Mouse (Mus musculus) embryonic facial prominence, embryonic 11.5 days (tissue): ENCODE measurements around the gene Gm11733. TPM values are rescaled to one million over a fixed set of nuclear protein-coding genes. Genes with fewer than 3 reads are reported as not detected.

Experiments
- ATAC-seq: fragments of 200-750 bp; cut with Nextera tagmentation; replicated peaks from 2 replicates; pipeline ENCODE4 v1.8.0; 2017; ENCODE audit warnings: low read depth; ENCODE audit not compliant: insufficient number of reproducible peaks, low FRiP score, low TSS enrichment
- DNase-seq: peaks from one replicate; pipeline ENCODE4 v3.0.0-alpha.2; 2015; ENCODE audit warnings: low spot score
- H3K27ac ChIP-seq: fragments of 300-500 bp; sonication (generic); replicated peaks from 2 replicates; pipeline ENCODE4 v1.5.1; 2014; ENCODE audit warnings: mild to moderate bottlenecking, low read depth, low read length, control low read depth
- H3K27me3 ChIP-seq: fragments of 300-500 bp; sonication (generic); 2 replicates; pipeline ENCODE4 v1.6.1; 2014; ENCODE audit warnings: mild to moderate bottlenecking, low read length, moderate library complexity, mixed read lengths; ENCODE audit not compliant: control insufficient read depth, insufficient read depth
- H3K36me3 ChIP-seq: fragments of 300-500 bp; sonication (generic); replicated peaks from 2 replicates; pipeline ENCODE4 v1.6.1; 2014; ENCODE audit warnings: low read depth, mild to moderate bottlenecking, low read length, moderate library complexity, mixed read lengths; ENCODE audit not compliant: control insufficient read depth, insufficient read depth
- H3K4me1 ChIP-seq: fragments of 300-500 bp; sonication (generic); 2 replicates; pipeline ENCODE4 v1.6.1; 2014; ENCODE audit warnings: low read length, mixed read lengths; ENCODE audit not compliant: control insufficient read depth, insufficient read depth
- H3K4me2 ChIP-seq: fragments of 300-500 bp; sonication (generic); 2 replicates; pipeline ENCODE4 v1.6.1; 2014; ENCODE audit warnings: low read depth, mild to moderate bottlenecking, control low read depth, low read length, moderate library complexity
- H3K4me3 ChIP-seq: fragments of 300-500 bp; sonication (generic); 2 replicates; pipeline ENCODE4 v1.5.1; 2014; ENCODE audit warnings: low read depth, low read length, control low read depth
- H3K9ac ChIP-seq: fragments of 300-500 bp; sonication (generic); replicated peaks from 2 replicates; pipeline ENCODE4 v1.6.1; 2014; ENCODE audit warnings: mild to moderate bottlenecking, control low read depth, low read length
- H3K9me3 ChIP-seq: fragments of 300-500 bp; sonication (generic); replicated peaks from 2 replicates; pipeline ENCODE4 v1.6.1; 2016; ENCODE audit warnings: mild to moderate bottlenecking, low read length, inconsistent platforms, mixed read lengths; ENCODE audit not compliant: control insufficient read depth
- WGBS: fragments of 180-500 bp; shearing (Covaris S2); extraction: QIAGEN DNeasy Blood & Tissue Kit; methylation state at CpG from one replicate; pipeline ENCODE4 v1.1.7; 2014; 5-methylcytosine and 5-hydroxymethylcytosine counted together
- polyA plus RNA-seq: library from polyadenylated mRNA; unstranded; fragments of >200 nt; fragmentation: Nextera tagmentation; extraction: Ambion mirVana; gene quantifications from 2 replicates; pipeline ENCODE4 v1.2.1, GENCODE M21; 2014

Gm11733 gene
- polyA plus RNA-seq, 1 experiment from 2014 or later = 0.17 TPM

- Histone ChIP-seq H3K27ac (no peak overlapping the region), H3K9me3 (no peaks in the 10 kb centered on the region), H3K36me3 (no peaks in the 10 kb centered on the region), H3K9ac (no peak overlapping the region), H3K27me3 (no peaks in the 10 kb centered on the region), H3K4me2 (no peak overlapping the region), H3K4me1 (no peaks in the 10 kb centered on the region; the same call in 1 of the 2 replicates), H3K4me3 (no peak overlapping the region)
- DNase-seq = no peak
- no peak for ATAC-seq
- 80% methylated on average over 12 of the region's 12 CpGs for WGBS
These were observed 13.5 kb upstream of the Gm11733 start for GRCm38 (mm10) chr11:117470586-117471195.

- H3K36me3 ChIP-seq = no peaks in the 10 kb centered on the region
- no peak overlapping the region for H3K9ac ChIP-seq
- ATAC-seq (no peak), DNase-seq (no peak)
- peaks cover 2% of the 10 kb centered on the region; the same call in 1 of the 2 replicates for H3K4me1 ChIP-seq
- no peak overlapping the region for H3K4me2 ChIP-seq
- no peak overlapping the region for H3K4me3 ChIP-seq
- H3K27ac ChIP-seq = no peak overlapping the region
- 59% methylated on average over 14 of the region's 14 CpGs for WGBS
- no peaks in the 10 kb centered on the region for H3K27me3 ChIP-seq
- H3K9me3 ChIP-seq = no peaks in the 10 kb centered on the region
These were observed 12.4 kb upstream of the Gm11733 start for GRCm38 (mm10) chr11:117471625-117472283.

DNA sequence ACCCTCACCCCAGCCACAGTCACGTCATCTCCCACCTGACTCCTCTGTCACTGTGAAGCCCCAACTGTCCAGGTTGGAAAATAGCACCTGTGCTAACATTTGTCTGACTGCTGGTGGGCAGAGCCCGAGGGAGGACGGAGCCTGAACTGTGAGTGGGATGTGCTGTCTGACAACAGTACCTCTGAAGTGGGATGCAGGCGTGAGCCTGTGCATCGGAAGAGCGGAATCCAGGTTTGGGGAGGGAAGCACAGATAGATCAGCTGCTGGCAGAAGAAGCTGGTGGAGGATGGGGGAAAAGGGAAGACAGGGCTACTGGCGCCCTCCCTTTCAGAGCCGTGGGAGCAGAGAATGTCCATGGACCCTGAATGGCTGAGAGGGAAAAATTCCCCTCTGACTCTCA lies 11.3 kb upstream of the Gm11733 start:
- H3K4me2 ChIP-seq = no peak overlapping the region
- 71% methylated on average over 8 of the region's 8 CpGs for WGBS
- ATAC-seq = no peak
- H3K27me3 ChIP-seq = no peaks in the 10 kb centered on the region
- no peak overlapping the region for H3K27ac ChIP-seq
- no peak overlapping the region for H3K4me3 ChIP-seq
- peaks cover 2% of the 10 kb centered on the region; the same call in 1 of the 2 replicates for H3K4me1 ChIP-seq
- no peaks in the 10 kb centered on the region for H3K36me3 ChIP-seq
- DNase-seq = no peak
- no peaks in the 10 kb centered on the region for H3K9me3 ChIP-seq
- H3K9ac ChIP-seq = no peak overlapping the region; the same call in 1 of the 2 replicates

DNA sequence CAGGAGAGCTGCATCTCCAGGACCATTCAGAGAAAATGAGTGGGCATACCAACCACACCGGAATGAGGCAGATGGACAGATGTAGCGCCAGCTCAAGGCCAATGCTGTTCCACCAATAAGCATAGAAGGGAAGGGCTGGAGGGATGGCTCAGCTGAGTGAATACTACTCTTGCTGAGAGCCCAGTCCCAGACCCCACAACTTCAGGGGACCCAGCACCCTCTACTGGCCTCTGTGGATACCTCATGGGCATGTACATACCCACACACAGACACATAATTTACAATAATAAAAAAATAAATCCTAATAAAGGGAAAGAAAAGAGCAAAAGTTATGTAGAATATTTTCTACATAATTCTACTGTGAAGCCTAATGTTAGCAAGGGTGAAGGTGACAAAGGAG lies 9.0 kb upstream of the Gm11733 start:
- no peak overlapping the region for H3K4me3 ChIP-seq
- no peaks in the 10 kb centered on the region for H3K9me3 ChIP-seq
- H3K27me3 ChIP-seq = no peaks in the 10 kb centered on the region
- no peak for DNase-seq
- H3K27ac ChIP-seq = no peak overlapping the region
- H3K36me3 ChIP-seq = no peaks in the 10 kb centered on the region
- 100% methylated on average over 2 of the region's 2 CpGs for WGBS
- no peak overlapping the region for H3K4me2 ChIP-seq
- no peak for ATAC-seq
- peaks cover 14% of the 10 kb centered on the region; the same call in 1 of the 2 replicates for H3K4me1 ChIP-seq
- no peak overlapping the region for H3K9ac ChIP-seq

- Histone ChIP-seq H3K36me3 (no peaks in the 10 kb centered on the region), H3K4me2 (no peak overlapping the region), H3K4me3 (no peak overlapping the region), H3K9ac (no peak overlapping the region), H3K27ac (no peak overlapping the region), H3K27me3 (no peaks in the 10 kb centered on the region), H3K9me3 (no peaks in the 10 kb centered on the region), H3K4me1 (peaks cover 14% of the 10 kb centered on the region; the same call in 1 of the 2 replicates)
- DNase-seq (peak; percentile 50), ATAC-seq (no peak)
- WGBS = 39% methylated on average over 10 of the region's 10 CpGs
These were observed 8.5 kb upstream of the Gm11733 start for GRCm38 (mm10) chr11:117475669-117476068.

DNA sequence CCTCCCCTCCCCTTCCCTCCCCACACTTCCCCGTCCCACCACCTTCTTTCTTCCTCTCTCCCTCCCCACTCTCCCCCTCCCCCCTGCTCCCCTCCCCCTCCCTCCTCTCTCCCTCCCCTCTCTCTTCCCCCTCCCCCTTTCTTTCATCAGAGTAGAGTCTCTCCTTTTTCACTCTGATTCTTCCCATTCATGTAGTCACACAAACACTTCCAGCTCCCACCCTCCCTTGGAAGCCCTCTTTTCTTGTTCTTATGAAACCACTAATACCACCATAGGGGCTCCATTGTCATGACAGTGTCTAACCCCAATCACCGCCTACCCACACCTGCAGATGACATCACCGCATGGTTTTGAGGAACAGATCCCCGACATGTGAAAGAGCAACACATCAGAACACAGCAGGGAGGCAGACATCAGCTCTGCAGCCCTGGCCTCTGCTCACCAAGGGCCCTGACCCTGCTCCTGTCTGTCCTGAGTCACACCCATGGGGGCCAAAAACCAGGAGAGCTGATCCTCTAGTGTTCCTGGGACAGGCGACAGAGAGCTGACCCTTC lies 7.5 kb upstream of the Gm11733 start:
- 69% methylated on average over 5 of the region's 5 CpGs for WGBS
- H3K27me3 ChIP-seq = no peaks in the 10 kb centered on the region
- no peaks in the 10 kb centered on the region for H3K36me3 ChIP-seq
- peaks cover 14% of the 10 kb centered on the region; the same call in 1 of the 2 replicates for H3K4me1 ChIP-seq
- ATAC-seq (no peak), DNase-seq (no peak)
- no peak overlapping the region for H3K27ac ChIP-seq
- no peak overlapping the region for H3K4me2 ChIP-seq
- H3K4me3 ChIP-seq = no peak overlapping the region
- H3K9ac ChIP-seq = no peak overlapping the region
- no peaks in the 10 kb centered on the region for H3K9me3 ChIP-seq

DNA sequence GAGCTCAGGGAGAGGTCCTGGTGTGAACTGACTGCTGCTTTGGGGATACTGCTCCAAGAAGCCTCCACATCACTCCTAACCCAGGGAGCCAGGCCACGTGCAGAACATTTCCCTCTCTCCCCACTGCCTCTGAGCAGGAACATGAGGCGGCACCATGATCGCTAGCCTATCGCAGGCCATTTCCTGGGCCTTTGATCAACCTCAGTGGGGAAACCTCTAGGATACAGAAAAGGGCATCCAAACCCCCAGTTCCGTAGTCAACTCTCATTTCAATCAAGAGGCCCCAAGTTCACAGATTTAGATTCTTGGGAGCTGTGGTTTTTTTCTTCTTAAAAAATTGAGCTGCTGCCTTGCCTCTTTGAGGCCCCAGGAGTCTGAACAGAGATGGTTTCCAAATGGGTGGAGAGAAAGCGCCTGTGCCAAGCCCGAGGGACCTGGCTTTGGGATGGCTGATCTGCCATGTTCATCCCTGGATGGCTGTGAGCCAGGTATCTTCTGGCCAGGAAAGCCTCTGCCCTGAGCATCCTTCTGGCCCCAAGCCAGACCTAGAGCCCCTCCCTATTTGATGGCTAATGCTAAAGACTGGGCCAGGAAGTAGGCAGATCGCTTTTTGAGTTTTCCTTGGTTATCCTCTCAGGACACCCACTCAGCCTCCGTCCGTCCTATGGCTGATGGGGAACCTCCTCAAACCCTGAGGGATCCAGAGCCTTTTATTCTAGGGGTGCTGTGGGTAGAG lies 5.7 kb upstream of the Gm11733 start:
- no peak overlapping the region for H3K4me2 ChIP-seq
- H3K9ac ChIP-seq = no peak overlapping the region; the same call in 1 of the 2 replicates
- WGBS = 39% methylated on average over 10 of the region's 10 CpGs

More for the DNA sequence above, 5.7 kb upstream of the Gm11733 start:
- no peaks in the 10 kb centered on the region for H3K9me3 ChIP-seq
- ATAC-seq = no peak
- no peaks in the 10 kb centered on the region for H3K27me3 ChIP-seq
- H3K36me3 ChIP-seq = no peaks in the 10 kb centered on the region
- peak; percentile 72 for DNase-seq
- H3K4me3 ChIP-seq = no peak overlapping the region
- peak overlapping the region; percentile 96 for H3K27ac ChIP-seq
- peaks cover 20% of the 10 kb centered on the region; the same call in 1 of the 2 replicates for H3K4me1 ChIP-seq
